Mouse (Mus musculus) liver, embryonic 11.5 days (tissue): ENCODE results near the gene Sugct. TPM values are rescaled to one million over a fixed set of nuclear protein-coding genes. Genes with fewer than 3 reads are reported as not detected.

Source experiments
- polyA plus RNA-seq: library from polyadenylated mRNA; unstranded; fragments of >200 nt; fragmentation: Nextera tagmentation; extraction: Ambion mirVana; gene quantifications from 2 replicates; pipeline ENCODE4 v1.2.1, GENCODE M21; 2014

Gene Sugct
- polyA plus RNA-seq, 1 experiment from 2014 or later, result 2.6 TPM

Other genes starting within 250 kb of the Sugct start
- gene Mplkip, start 361 bp downstream of the Sugct start, polyA plus RNA-seq, result 55.7 and 63.6 TPM in 2 replicates
- 13.2 and 15.9 TPM in 2 replicates for gene Cdk13, start 109.5 kb upstream of the Sugct start, polyA plus RNA-seq
- 52.6 and 56.1 TPM in 2 replicates for gene Rala, start 248.7 kb upstream of the Sugct start, polyA plus RNA-seq